Comparison of ENCODE assay signal across 9 mouse cellular contexts in genomic region chr15:80256656-80257601, GRCm38 (mm10). TPM values are rescaled to one million over a fixed set of nuclear protein-coding genes. Genes with fewer than 3 reads are reported as not detected.
DNase-seq lines count a peak whose midpoint lies in the region; ATAC-seq and TF ChIP-seq lines count a peak whose summit lies in the region.
"Had no signal": no experiment of that assay in that cellular context is flagged by ENCODE, and none has a peak within 500 bp of the region (broad histone marks: within the 10 kb centered on the region; RNA-seq: fewer than 3 reads in every experiment).

No protein-coding gene starts in this region.

- 61% methylated on average over 12 of the region's 12 CpGs for whole genome bisulfite sequencing in hindbrain, embryonic 16.5 days

- peak overlapping the region; percentile 100 for H3K9ac ChIP-seq in hindbrain, embryonic 16.5 days (ENCODE audit: low read depth, low read length)

- no peak for DNase-seq in layer of hippocampus, adult 2 months (ENCODE audit: low spot score in 2 of 2)
- DNase-seq in layer of hippocampus, adult 11-12 months (ENCODE audit: low spot score), result no peak
- DNase-seq in naive thymus-derived CD4-positive, alpha-beta T cell, adult 2 months (ENCODE audit: low read depth), result peak; percentile 53
- no peak for DNase-seq in embryo, embryonic 11 days
- no peak for DNase-seq in layer of hippocampus, postnatal 10 days (ENCODE audit: low spot score in 2 of 2)
- no peak for DNase-seq in cerebellum, postnatal 14 days

- H3K36me3 ChIP-seq in hindbrain, embryonic 16.5 days (ENCODE audit: control insufficient read depth, insufficient read depth, low read length), result peaks cover 23% of the 10 kb centered on the region

- H3K9me3 ChIP-seq in hindbrain, embryonic 16.5 days (ENCODE audit: control insufficient read depth, low read length), result no peaks in the 10 kb centered on the region

- peaks cover 6% of the 10 kb centered on the region; the same call in 1 of the 2 replicates for H3K4me1 ChIP-seq in bone marrow macrophage, adult 2 months (ENCODE audit: control insufficient read depth, insufficient read depth, low read length)
- peaks cover 26% of the 10 kb centered on the region for H3K4me1 ChIP-seq in hindbrain, embryonic 16.5 days (ENCODE audit: control insufficient read depth, insufficient read depth, low read depth, low read length)

- peak overlapping the region; percentile 80 for H3K4me3 ChIP-seq in layer of hippocampus, adult 2 months
- H3K4me3 ChIP-seq in bone marrow macrophage, adult 2 months (ENCODE audit: insufficient read depth, low read length), result peak overlapping the region; percentile 86
- peak overlapping the region; percentile 96 for H3K4me3 ChIP-seq in hindbrain, embryonic 16.5 days (ENCODE audit: low read length)

- TF ChIP-seq POLR2A in bone marrow macrophage, adult 2 months (IDR thresholded peaks at IDR 0.05; ENCODE audit: borderline replicate concordance, low read depth, low read length), result no peak

- peak overlapping the region; percentile 95 for H3K4me2 ChIP-seq in hindbrain, embryonic 16.5 days (ENCODE audit: low read length)

- no peak for TF ChIP-seq CTCF in layer of hippocampus, adult 2 months (conservative IDR thresholded peaks at IDR 0.05)
- no peak for TF ChIP-seq CTCF in bone marrow macrophage, adult 2 months (IDR thresholded peaks at IDR 0.05; ENCODE audit: low read depth, low read length)

- ATAC-seq in hindbrain, embryonic 16.5 days, result no peak

- peak overlapping the region; percentile 100 for H3K27ac ChIP-seq in layer of hippocampus, adult 2 months
- peak overlapping the region; percentile 89 for H3K27ac ChIP-seq in bone marrow macrophage, adult 2 months (ENCODE audit: insufficient read depth, low read depth, low read length)
- H3K27ac ChIP-seq in hindbrain, embryonic 16.5 days (ENCODE audit: low read depth, low read length), result peak overlapping the region; percentile 100

- no peaks in the 10 kb centered on the region for H3K27me3 ChIP-seq in hindbrain, embryonic 16.5 days (replicated peaks; ENCODE audit: control insufficient read depth, insufficient read depth, low read length)

RNA-seq across cellular contexts. Expression of gene Atf4, which starts 1.9 kb away (rescaled TPM):
- total RNA-seq in layer of hippocampus, adult 2 months (2021), result 10 to 100 TPM; 85.7 to 94.3 TPM
- 122 and 133 TPM in 2 replicates for polyA plus RNA-seq in bone marrow macrophage, adult 2 months (2012; ENCODE audit: insufficient read depth, insufficient read length, missing spikeins)
- 116 and 117 TPM in 2 replicates for polyA plus RNA-seq in hindbrain, embryonic 16.5 days (2015; fragmentation: Nextera tagmentation; extraction: Ambion mirVana)
- 100 to 1,000 TPM; 102 to 108 TPM for total RNA-seq in layer of hippocampus, postnatal 10 days (2021)

RNA-seq across cellular contexts. Expression of gene Rps19bp1, which starts 7.2 kb away (rescaled TPM):
- 10 to 100 TPM; 32.5 to 37.0 TPM for total RNA-seq in layer of hippocampus, adult 2 months (2021)
- 18.6 and 26.0 TPM in 2 replicates for polyA plus RNA-seq in bone marrow macrophage, adult 2 months (2012; ENCODE audit: insufficient read depth, insufficient read length, missing spikeins)
- polyA plus RNA-seq in hindbrain, embryonic 16.5 days (2015; fragmentation: Nextera tagmentation; extraction: Ambion mirVana), result 70.6 and 70.7 TPM in 2 replicates
- total RNA-seq in layer of hippocampus, postnatal 10 days (2021), result 10 to 100 TPM; 39.9 to 42.2 TPM

RNA-seq across cellular contexts. Expression of gene AC140267.1, which starts 21.3 kb away (rescaled TPM):
- 10 to 100 TPM; 20.4 to 24.6 TPM for total RNA-seq in layer of hippocampus, adult 2 months (2021)
- not detected in 2 replicates for polyA plus RNA-seq in bone marrow macrophage, adult 2 months (2012; ENCODE audit: insufficient read depth, insufficient read length, missing spikeins)
- 4.9 TPM in 1 of 2 replicates, not detected in the other for polyA plus RNA-seq in hindbrain, embryonic 16.5 days (2015; fragmentation: Nextera tagmentation; extraction: Ambion mirVana)
- total RNA-seq in layer of hippocampus, postnatal 10 days (2021), result 10 to 100 TPM; 21.1 to 23.0 TPM
- total RNA-seq: common myeloid progenitor, adult 5-6 weeks had no signal

RNA-seq across cellular contexts. Expression of gene Mief1, which starts 23.1 kb away (rescaled TPM):
- 10 to 100 TPM; 31.0 to 32.2 TPM for total RNA-seq in layer of hippocampus, adult 2 months (2021)
- polyA plus RNA-seq in bone marrow macrophage, adult 2 months (2012; ENCODE audit: insufficient read depth, insufficient read length, missing spikeins), result 19.7 and 22.2 TPM in 2 replicates
- 29.0 and 38.1 TPM in 2 replicates for polyA plus RNA-seq in hindbrain, embryonic 16.5 days (2015; fragmentation: Nextera tagmentation; extraction: Ambion mirVana)
- 10 to 100 TPM; 32.3 to 34.3 TPM for total RNA-seq in layer of hippocampus, postnatal 10 days (2021)

RNA-seq across cellular contexts. Expression of gene Cacna1i, which starts 30.1 kb away (rescaled TPM):
- 10 to 100 TPM; 36.1 to 41.4 TPM for total RNA-seq in layer of hippocampus, adult 2 months (2021)
- 0.13 TPM in 1 of 2 replicates, not detected in the other for polyA plus RNA-seq in bone marrow macrophage, adult 2 months (2012; ENCODE audit: insufficient read depth, insufficient read length, missing spikeins)
- polyA plus RNA-seq in hindbrain, embryonic 16.5 days (2015; fragmentation: Nextera tagmentation; extraction: Ambion mirVana), result 0.74 and 0.84 TPM in 2 replicates
- 10 to 100 TPM; 36.0 to 38.0 TPM for total RNA-seq in layer of hippocampus, postnatal 10 days (2021)
- total RNA-seq: common myeloid progenitor, adult 5-6 weeks had no signal
